Mouse (Mus musculus) common myeloid progenitor, adult 5-6 weeks (primary cell): ENCODE data around the gene Med8. TPM values are rescaled to one million over a fixed set of nuclear protein-coding genes. Genes with fewer than 3 reads are reported as not detected.

ENCODE experiments used
- ATAC-seq: replicated peaks from 2 replicates; pipeline ENCODE4 v1.8.0; 2016; ENCODE audit warnings: low read depth, mild to moderate bottlenecking, moderate TSS enrichment, inconsistent platforms; ENCODE audit not compliant: poor library complexity, severe bottlenecking
- total RNA-seq: library from RNA; stranded (forward); fragments of 200-1000, 187-1606 nt; gene quantifications from 2 replicates; pipeline ENCODE4 v1.2.3, GENCODE M21; 2017

Gene Med8
- total RNA-seq, 1 experiment from 2014 or later, result 85.9 TPM

GRCm38 (mm10) chr4:118457345-118457975, 48.3 kb downstream of the Med8 start, which contains the start of gene Mpl:
Gene Mpl, minus strand, starts transcription at chr4:118457513.
- ATAC-seq, result peak; percentile 71

- ATAC-seq, result no peak
Measured at GRCm38 (mm10) chr4:118464956-118465355, 55.8 kb downstream of the Med8 start.

Other genes with a start within 250 kb of the Med8 start
- 32.6 and 34.3 TPM in 2 replicates for gene Kdm4a, start 229.3 kb upstream of the Med8 start, total RNA-seq
- gene Ptprf, start 117.9 kb upstream of the Med8 start, total RNA-seq, result 0.15 and 0.50 TPM in 2 replicates
- 4.4 and 5.3 TPM in 2 replicates for gene Szt2, start 64 bp upstream of the Med8 start, total RNA-seq
- 44.8 and 65.7 TPM in 2 replicates for gene Elovl1, start 18.8 kb downstream of the Med8 start, total RNA-seq
- 57.9 and 89.6 TPM in 2 replicates for gene Cdc20, start 28.0 kb downstream of the Med8 start, total RNA-seq
- 5.8 and 7.3 TPM in 2 replicates for gene Mpl, start 48.2 kb downstream of the Med8 start, total RNA-seq
- gene Tie1, start 80.7 kb downstream of the Med8 start, total RNA-seq, result 7.5 and 8.0 TPM in 2 replicates
- gene 2610528J11Rik, start 117.7 kb downstream of the Med8 start, total RNA-seq, result not detected in 2 replicates
- 0.14 TPM in 1 of 2 replicates, not detected in the other for gene Tmem125, start 134.7 kb downstream of the Med8 start, total RNA-seq
- 0.46 TPM in 1 of 2 replicates, not detected in the other for gene Cfap57, start 211.4 kb downstream of the Med8 start, total RNA-seq
- gene Ebna1bp2, start 211.5 kb downstream of the Med8 start, total RNA-seq, result 98.3 and 123 TPM in 2 replicates
- gene Olfr62, start 249.6 kb downstream of the Med8 start, total RNA-seq, result not detected in 2 replicates